Mouse (Mus musculus): ENCODE data around the gene Hjurp.

Gene Hjurp

DNA sequence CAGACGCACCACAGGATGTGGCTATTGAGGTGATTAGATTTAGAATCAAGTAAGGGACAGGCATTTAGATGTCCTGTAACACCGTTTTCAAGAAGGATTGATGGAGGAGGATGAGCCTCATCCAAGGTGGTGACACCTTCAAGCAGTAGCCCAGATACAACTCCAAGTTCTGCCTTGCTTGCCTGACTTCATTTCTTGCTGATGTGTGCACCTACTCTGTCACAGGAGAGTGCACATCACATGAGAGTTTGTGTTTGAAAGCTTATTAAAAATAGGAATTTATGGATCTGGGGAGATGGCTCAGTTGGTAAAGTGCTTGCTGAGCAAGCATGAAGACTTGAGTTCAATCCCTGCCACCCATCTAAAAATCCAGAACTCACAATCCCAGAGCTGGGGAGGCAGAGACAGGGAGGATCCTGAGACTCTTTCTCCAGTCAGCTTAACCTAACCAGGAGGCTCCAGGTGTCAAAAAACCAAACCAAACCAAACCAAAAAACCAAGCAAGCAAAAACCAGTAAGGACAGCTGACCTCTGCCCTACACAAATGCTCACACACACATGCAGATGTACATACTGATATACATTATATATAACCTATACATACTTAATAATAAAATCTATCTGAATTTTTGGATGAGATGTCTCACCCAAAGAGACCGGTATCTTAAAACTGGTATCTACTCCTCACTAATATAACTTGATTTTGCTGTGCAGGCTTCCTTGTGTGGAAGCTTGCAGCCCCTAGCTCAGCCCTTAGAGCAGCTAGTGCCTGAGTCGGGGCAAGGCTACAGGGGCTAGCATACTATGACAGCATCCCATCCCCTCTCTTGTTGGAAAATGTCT lies 21.5 kb upstream of the Hjurp start:
- DNase-seq (ENCODE audit: low spot score in 2 of 2), result no peak

DNA sequence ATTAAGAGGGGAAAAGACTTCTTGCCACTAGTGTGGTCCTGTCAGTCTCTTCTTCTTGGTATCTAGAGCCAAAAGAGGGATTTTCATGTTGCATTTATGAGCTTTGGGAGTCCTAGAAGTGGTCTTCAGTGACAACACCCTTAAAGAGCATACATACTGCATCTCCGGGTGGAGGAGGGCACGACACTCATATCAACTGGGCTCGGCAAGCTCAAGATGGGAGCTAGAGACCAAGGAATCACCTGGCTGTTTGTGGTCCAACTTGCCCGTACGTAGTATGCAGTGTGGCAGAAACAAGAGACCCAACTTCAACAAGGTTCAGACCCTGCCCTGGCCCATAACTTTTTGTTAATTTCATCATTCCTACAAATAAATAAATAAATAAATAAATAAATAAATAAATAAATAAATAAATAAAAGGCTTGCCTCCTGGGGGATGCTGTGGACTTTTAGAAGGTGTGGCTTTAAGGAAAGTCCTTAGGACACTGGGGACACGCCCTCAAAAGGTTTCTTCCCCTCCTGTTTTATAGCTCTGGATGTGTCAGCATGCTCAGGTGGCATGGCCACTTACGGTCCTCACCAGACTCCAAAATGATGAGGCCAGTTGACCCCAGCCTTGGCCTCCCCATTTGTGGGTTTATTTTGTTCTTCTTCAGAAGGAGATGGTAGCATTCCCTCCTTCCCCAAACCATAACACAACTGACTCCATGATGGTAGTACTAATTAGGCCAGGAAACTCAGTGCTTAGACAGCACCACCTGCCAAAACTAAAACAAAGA lies 20.2 kb upstream of the Hjurp start:
- no peak for DNase-seq (ENCODE audit: low spot score in 2 of 2)

DNA sequence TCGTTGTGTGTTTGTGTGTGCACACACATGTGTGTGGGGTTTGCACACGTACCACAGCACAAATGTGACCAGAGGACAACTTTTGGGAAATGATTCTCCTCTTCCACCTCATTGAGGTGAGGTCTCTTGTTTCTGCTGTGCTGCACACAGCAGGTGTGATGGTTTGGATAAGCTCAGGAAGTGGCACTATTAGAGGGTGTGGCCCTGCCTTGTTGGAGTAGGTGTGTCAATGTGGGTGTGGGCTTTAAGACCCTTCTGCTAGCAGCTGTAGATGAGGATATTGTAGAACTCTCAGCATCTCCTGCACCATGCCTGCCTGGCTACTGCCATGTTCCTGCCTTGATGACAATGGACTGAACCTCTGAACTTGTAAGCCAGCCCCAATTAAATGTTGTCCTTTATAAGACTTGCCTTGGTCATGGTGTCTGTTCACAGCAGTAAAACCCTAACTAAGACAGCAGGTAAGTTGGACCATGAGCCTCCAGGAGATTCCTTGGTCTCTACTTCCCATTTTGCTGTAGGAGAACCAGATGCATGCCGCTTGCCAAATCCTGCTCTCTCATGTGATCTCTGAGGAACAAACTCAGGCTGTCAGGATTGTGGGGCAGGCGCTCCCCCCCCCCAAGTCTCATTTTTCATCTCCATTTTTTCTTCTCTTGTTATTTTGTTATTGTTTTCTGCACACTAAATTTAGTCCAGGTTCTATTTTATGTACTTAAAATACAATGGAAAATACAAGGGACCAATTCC lies 18.9 kb upstream of the Hjurp start:
- DNase-seq (ENCODE audit: low spot score in 2 of 2), result no peak

DNA sequence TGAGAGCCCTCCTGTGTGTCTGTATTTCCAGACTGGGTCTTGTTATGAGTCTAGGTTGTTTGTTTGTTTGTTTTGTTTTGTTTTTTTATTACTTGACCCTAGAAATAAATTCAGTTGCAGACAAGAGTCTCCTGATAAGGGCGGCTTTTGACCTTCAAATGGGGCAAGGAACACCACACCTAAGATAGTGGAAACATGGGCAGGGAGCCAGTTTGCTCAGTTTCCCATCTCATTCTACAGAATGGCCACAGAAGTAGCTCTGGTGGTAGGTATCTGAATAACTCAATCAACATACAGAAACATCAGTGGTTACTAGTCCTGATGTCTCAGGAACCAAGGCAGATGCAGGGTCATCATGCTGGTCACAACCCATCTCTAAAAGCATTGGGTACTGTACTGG lies 17.2 kb upstream of the Hjurp start:
- no peak for DNase-seq (ENCODE audit: low spot score in 2 of 2)

DNA sequence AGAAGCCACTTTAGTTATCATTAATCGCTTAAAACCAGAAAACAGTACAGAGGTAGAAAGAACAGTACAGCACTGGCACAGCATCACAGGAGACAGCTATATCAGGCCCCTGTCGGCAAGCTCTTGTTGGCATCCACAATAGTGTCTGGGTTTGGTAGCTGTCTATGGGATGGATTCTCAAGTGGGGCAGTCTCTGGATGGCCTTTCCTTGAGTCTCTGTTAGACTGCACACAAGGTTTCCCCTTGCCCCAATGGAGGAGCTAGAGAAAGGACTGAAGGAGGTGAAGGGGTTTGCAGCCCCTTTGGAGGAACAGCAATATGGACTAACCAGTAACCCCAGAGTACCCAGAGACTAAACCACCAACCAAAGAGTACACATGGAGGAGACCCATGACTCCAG lies 14.6 kb upstream of the Hjurp start:
- DNase-seq (ENCODE audit: low spot score in 2 of 2), result no peak

DNA sequence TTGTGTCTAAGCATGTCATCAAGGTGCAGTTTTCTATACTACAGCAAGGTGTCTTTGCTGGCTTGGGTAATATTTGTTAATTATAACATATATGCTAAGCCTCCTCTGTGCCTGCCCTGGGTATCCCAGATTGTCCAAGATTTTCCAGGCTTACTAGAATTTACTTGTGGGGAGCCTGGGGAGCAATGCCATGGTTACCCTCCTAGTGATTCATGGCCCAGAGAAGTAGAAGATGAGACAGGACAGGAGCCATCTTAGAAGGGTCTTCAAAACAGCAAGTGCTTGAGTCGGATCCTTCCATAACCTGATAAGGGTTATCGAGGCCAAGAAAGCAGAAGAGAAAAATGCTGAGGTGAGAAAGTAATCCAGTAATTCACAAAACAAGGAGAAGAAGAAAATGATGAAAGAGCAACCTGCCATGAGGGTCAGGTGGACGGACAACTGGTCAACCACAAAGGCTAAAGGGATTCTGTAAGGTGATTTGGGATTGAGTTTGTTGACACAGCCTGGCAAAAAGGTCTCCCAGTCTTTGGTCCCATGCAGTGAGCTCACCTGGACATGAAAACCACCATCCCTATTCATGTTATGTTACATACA lies 14.1 kb upstream of the Hjurp start:
- DNase-seq (ENCODE audit: low spot score in 2 of 2), result no peak

DNA sequence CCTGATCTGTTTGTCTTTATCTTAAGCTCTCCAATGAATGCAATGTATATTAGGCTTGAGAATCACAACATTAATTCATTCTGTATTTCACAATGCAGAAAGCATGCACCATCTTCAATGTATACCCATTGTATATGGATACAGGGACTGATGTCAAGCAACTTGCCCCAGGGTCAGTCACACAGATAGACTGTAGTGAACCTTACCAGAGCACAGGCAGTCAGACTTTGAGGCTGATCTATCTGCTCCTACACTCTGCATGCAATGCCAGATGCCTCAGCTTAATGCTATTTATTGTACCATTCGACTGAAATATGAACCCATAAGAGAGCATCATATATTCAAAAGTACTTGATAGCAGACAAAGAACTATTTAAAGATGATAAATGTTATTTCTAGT lies 13.1 kb upstream of the Hjurp start:
- no peak for DNase-seq (ENCODE audit: low spot score in 2 of 2)

DNA sequence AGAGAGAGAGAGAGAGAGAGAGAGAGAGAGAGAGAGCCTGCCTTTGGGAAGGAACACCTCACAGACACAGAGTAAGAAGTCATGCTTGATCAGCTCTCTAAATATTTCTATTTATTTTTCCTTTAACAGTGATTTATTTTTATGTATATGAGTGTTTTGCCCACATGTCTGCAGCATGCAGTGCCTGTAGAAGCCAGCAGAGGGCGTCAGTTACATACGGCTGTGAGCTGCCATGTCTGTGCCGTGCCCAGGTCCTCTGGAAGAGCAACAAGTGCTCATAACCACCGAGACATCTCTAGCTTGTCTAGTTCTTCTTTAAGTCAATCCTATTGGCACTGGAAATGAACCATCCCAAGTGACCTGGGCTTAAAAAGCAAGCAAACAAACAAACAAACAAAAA lies 12.5 kb upstream of the Hjurp start:
- DNase-seq (ENCODE audit: low spot score in 2 of 2), result no peak

DNA sequence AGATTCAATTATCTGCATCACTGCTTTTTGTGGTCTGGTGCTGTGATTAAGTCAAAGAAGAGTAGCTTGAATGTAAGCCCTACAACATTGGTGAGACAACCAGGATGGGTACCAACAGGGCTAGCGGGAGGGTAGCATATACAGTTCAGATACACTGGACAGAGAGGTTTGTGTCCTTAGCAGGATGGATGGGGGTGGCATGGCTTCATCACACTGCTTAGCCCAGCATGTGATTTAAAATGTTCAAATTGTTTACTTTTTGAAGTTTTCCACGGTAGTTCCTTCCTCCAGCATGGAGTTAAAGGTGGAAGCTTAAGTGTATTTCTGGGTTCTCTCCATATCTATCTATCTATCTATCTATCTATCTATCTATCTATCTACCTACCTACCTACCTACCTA lies 11.7 kb upstream of the Hjurp start:
- DNase-seq (ENCODE audit: low spot score in 2 of 2), result no peak

DNA sequence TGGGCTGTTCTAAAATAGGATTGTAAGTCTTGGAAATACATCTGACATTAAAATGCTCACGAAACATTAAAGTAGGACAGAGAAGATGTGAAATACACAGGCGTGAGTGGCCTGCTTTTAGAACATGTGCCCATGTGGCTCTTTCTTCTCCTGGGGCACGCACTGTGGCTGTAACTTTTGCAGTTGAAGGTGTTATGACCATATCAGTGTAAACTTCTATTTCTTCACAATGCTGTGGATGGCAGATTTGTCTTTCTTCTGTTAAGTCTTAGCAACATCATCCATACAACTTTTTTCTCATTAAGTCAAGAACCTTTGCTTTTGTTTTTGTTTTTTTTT lies 11.3 kb upstream of the Hjurp start:
- DNase-seq (ENCODE audit: low spot score in 2 of 2), result no peak

DNA sequence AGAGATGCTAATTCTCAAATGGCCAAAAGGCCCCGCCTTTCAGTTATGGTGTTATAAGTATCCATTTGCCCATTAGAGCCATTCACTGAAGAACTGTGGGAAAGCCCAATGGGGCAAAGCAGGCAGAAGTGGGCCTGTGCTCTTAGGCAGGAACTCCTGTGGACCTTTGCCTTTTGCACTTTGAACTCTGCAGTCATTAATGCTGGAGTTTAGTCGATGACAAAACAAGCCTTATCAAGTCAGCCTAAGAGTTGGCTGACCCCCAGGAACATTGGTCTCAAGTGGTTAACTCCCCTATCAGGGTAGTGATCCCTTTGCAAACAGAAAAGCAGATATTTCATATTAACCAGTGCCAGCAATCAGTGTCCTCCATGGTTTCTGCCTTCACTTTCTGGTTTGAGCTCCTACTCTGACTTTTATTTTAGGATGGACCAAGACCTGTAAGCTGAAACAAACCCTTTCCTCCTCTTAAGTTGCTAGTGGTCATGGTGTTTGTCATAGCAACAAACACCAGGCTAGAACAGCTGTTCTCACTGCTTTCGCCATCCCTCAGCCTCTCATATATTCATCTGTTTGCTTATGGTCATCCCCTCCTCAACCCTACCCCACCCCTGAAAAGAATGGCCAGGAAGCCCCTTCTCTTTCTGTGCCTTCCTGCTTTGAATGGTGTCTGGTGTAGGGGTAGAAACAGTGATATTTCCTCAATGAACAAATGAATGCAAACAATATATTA lies 10.8 kb upstream of the Hjurp start:
- no peak for DNase-seq (ENCODE audit: low spot score in 2 of 2)

DNA sequence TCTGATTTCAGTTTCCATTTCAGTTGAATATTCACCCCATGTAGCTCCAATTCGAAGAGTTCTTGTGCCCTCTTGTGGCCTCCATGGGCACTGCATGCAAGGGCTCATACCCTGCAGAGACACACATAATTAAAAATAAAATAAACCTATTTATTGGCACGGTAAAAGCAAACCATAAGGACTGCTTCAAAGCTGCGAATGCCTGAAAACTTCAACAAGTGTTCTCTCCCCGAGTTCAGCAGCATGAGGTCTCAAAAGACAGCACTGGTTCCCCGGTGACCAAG lies 10.2 kb upstream of the Hjurp start:
- DNase-seq (ENCODE audit: low spot score in 2 of 2), result no peak

DNA sequence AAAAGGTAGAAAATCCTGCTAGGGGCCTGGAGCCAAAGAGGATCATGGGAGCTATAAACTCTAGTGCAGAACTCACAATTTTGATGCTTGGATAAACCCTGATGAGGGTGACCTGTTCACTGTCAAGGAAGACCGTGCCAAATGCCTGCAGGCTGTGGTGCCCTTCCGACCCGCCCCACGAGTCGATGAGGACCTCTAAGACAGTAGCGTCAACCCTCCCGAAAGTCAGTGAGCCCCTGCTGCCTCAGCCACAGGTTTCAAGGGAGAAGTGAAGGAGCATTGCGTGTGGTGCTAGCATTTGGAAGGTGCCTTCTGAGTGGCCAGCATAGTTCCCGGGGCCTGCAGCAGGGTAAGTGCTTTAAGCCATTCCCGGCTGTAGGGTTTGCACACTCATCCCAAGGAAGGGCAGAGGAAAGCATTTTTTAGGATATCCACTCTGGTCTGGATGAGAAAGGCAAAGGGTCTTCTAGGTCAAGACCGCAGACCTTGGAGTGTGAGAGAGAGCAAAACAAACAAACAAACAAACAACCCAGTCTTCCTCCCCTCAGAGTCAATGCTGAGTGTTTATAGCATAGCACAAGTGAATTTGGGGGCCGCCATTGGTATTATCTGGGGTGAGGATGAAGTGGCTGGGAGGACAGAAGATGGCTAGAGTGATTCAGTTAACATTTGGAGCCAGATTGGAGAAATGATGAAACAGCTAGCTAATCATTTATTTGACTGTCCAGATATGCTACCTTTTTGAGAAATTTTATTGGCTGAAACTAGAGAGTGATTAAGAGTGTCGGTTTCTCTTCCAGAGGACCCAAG lies 9.7 kb upstream of the Hjurp start:
- no peak for DNase-seq (ENCODE audit: low spot score in 2 of 2)

DNA sequence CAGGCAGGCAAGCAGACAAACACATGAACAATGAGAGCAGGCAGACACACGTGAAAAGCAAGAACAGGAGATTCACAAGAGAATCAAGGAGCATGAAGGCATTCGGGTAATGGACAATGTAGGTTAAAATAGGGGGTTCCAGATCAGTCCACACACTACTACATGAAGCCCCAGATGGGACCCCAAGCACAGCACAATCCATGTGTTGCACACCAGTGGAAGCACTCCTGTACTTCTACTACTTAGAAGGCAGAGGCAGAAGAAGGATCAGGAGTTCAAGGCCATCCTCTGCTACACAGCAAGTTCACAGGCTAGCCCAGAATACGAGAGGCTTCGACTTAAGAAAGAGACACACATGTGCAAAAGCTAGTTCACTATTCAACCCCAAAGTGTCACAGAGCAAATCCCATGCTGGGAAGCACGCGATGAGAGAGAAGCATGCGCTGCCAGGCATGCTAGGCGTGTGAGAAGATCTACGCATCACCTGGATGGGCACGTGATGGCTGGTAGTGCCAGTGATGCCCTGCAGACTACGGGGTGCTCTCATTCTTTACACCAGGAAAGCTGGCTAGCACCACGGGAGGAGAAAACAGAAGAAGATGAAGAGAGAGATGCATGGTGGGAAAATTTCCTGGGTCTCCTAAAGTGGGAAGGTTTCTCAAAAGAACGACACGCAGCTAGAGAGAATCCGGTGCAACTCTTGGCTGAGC lies 8.9 kb upstream of the Hjurp start:
- DNase-seq (ENCODE audit: low spot score in 2 of 2), result no peak

DNA sequence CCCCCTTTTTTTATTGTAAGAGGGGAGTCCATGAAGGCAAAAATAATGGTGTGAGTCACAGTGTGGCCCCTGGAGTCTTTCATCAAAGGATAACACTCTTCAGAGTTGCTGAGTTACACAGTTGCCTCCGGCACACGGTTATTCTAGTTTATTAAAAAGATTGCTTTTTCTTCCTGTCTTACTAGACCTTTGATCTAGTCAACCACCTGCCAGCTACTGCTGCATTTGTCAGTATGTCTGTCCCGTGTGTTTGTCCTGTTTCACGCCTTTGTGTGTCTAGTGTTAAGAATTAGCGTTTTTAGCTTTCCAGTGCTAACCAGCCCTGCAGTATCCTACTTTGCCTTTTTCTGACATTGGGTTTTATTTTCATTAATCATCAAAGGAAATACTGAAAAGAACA lies 8.2 kb upstream of the Hjurp start:
- no peak for DNase-seq (ENCODE audit: low spot score in 2 of 2)

DNA sequence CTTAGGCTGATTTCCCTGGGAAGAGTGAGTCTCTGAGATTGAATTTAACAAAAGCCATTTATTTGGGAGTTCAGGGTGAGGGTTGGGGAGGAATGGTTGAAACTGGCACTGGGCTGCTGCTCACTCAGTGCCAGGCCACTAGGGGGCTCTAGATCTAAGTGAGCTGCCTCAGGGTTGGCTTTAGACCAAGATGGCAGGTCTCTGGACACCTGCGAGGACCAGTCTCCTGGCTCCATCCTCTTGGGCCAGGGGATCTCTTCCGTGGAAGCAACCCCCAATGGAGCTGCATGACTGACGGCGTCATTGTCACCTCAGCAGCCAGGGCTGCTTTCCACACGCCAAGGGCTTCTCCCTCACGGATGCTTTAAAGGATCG lies 7.5 kb upstream of the Hjurp start:
- no peak for DNase-seq (ENCODE audit: low spot score in 2 of 2)

DNA sequence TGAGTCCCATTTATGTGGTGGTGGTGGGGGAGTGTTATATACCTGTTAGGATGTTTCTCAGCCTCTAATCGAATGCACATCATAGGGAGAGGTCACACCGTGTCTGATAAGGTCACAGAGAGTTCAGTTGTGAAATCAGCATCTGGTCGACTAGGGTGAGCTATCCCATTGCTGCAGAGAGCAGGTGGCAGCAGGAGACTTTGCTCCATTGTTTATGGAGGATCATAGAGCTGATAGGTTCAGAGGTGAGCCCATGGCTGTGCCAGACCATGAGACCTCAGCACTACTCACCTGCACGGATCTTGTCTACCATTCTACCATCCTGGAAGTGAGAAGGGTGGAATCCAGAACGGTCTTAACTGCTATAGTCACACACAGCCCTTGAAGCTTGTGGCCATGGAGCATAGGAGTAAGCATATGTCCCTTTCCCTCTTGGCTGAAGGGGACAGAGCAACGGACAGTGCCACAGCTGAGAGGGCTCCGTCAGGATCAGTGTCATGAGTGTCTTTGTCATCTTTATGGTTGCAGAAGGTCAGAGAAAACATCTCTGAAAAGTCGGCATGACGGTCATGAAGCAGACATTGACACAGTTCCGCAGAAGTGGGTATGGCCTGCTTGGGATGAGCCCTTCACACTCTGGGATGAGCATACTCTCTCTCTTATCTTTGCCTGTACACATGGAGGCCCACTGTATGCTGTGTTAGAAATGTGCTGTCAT lies 7.0 kb upstream of the Hjurp start:
- DNase-seq (ENCODE audit: low spot score in 2 of 2), result no peak

DNA sequence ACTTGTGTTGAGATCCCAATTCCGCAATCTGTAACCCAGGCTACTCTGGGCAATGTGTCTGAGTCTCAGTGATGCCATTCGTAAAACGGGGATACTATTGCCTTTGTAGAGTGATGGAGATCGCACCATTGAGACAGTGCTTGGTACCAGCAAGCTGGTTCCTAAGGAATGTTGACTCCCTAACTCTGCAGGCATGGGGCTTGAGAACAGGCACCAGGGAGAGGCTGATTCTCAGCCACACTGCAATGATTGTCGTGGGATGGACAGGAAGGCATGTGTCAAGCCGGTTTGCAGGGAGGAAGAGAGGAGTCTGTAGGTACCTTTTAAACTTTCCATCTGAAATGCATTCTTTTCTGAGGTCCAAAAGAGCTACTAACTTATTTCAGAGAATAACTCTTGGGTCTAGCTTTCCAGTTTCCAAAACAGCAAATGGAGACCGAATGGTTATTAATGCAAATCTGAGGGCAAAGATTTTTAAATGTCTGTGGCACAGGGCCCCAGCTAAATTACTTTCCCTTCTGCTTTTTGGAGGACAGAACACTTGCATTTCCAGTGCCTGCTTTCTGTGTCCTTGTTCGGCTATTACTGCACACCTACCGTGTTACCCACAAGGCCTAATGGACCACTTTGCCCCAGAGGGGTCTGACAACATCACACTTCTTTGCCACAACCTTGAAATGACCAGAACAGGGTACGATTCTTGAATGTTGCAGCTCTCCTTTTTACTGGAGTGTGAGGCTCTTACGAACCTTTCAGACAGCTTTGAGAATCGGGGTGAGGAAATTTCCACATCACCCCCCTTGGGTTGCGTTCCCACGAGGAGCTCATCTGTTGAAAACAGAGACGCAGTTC lies 6.2 kb upstream of the Hjurp start:
- DNase-seq (ENCODE audit: low spot score in 2 of 2), result no peak

DNA sequence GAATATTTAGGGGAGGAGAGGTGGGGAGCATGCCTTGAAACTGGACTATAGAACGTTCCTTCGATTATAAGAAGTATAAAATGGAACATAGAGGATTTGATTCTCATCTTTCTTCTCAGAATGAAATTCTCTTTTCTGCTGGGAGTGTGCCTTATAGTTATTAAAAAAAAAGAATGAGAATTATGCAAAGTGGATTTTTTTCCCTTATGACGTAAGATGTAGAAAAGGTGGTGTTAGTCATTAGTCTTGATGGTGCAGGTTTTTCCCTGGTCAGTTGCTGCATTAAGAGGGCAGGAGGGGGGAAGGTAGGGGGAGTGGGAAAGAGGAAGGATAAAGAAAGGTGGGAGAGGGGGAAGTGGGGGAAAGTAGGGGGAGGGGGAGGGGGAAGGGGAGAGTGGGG lies 4.9 kb upstream of the Hjurp start:
- DNase-seq (ENCODE audit: low spot score in 2 of 2), result no peak

Data from frontal cortex, postnatal 14 days (tissue).